Mouse (Mus musculus): ENCODE results near the gene Foxl1. TPM values are rescaled to one million over a fixed set of nuclear protein-coding genes. Genes with fewer than 3 reads are reported as not detected.

Gene Foxl1
- total and polyA plus RNA-seq, 3 experiments = 0.07 to 0.12 TPM; not detected in 1

GRCm38 (mm10) chr8:121083936-121084209 is 43.9 kb upstream of the Foxl1 start:
- Histone ChIP-seq H3K9ac (ENCODE audit: control insufficient read depth, low read depth, low read length, poor library complexity, severe bottlenecking) (no peak overlapping the region), H3K27ac (ENCODE audit: control insufficient read depth, low read depth, low read length) (no peak overlapping the region), H3K4me3 (ENCODE audit: control insufficient read depth in 1 of 2, insufficient read depth in 1 of 2, low read depth in 2 of 2, low read length in 2 of 2) (no peak overlapping the region), H3K27me3 (ENCODE audit: control insufficient read depth in 1 of 2, insufficient read depth in 2 of 2, low read length in 2 of 2) (no peaks in the 10 kb centered on the region), H3K79me2 (ENCODE audit: control insufficient read depth, insufficient read depth, low read length, poor library complexity) (no peaks in the 10 kb centered on the region), H3K36me3 (ENCODE audit: control insufficient read depth in 1 of 2, insufficient read depth in 2 of 2, low read length in 2 of 2) (no peaks in the 10 kb centered on the region), H3K9me3 (replicated peaks; ENCODE audit: insufficient read depth, low read length) (no peaks in the 10 kb centered on the region), H3K4me1 (ENCODE audit: control insufficient read depth in 1 of 2, insufficient read depth in 2 of 2, low read length in 2 of 2) (no peaks in the 10 kb centered on the region)
- no peak for DNase-seq (ENCODE audit: low read depth, low spot score)
- TF ChIP-seq ZNF384 (IDR thresholded peaks at IDR 0.05; ENCODE audit: low read depth, low read length) (no peak), ELF1 (IDR thresholded peaks at IDR 0.05; ENCODE audit: low read depth, low read length) (no peak), ZMIZ1 (IDR thresholded peaks at IDR 0.05; ENCODE audit: low read depth, low read length) (no peak), GABPA (IDR thresholded peaks at IDR 0.05; ENCODE audit: low read depth, low read length) (no peak), RCOR1 (IDR thresholded peaks at IDR 0.05; ENCODE audit: low read depth, low read length) (no peak), NRF1 (IDR thresholded peaks at IDR 0.05; ENCODE audit: insufficient read depth, low read depth, low read length, poor library complexity, severe bottlenecking) (no peak), RAD21 (IDR thresholded peaks at IDR 0.05; ENCODE audit: low read depth, low read length) (no peak), GATA1 (IDR thresholded peaks at IDR 0.05; ENCODE audit: low read depth, low read length) (no peak), EP300 (IDR thresholded peaks at IDR 0.05; ENCODE audit: low read depth in 1 of 2, low read length in 2 of 2) (no peak), CHD1 (IDR thresholded peaks at IDR 0.05; ENCODE audit: low read depth, low read length) (no peak), ETS1 (IDR thresholded peaks at IDR 0.05; ENCODE audit: low read depth, low read length) (no peak), NELFE (IDR thresholded peaks at IDR 0.05; ENCODE audit: low read depth, low read length) (no peak), CTCF (IDR thresholded peaks at IDR 0.05 in 2 of 3, conservative IDR thresholded peaks at IDR 0.05 in 1 of 3; ENCODE audit: control insufficient read depth in 1 of 3, insufficient read depth in 1 of 3, low read depth in 2 of 3, low read length in 3 of 3, poor library complexity in 1 of 3, severe bottlenecking in 1 of 3) (no peak), BHLHE40 (IDR thresholded peaks at IDR 0.05; ENCODE audit: borderline replicate concordance, low read depth, low read length) (no peak), POLR2AphosphoS5 (IDR thresholded peaks at IDR 0.05; ENCODE audit: borderline replicate concordance, low read depth, low read length) (no peak), TAL1 (IDR thresholded peaks at IDR 0.05; ENCODE audit: low read length) (no peak), MXI1 (IDR thresholded peaks at IDR 0.05; ENCODE audit: low read depth, low read length) (no peak), ZC3H11A (IDR thresholded peaks at IDR 0.05; ENCODE audit: low read depth, low read length) (no peak), MAZ (IDR thresholded peaks at IDR 0.05; ENCODE audit: low read depth, low read length) (no peak), MYC (IDR thresholded peaks at IDR 0.05; ENCODE audit: low read depth, low read length) (no peak)

- Histone ChIP-seq H3K36me3 (ENCODE audit: control insufficient read depth in 1 of 2, insufficient read depth in 2 of 2, low read length in 2 of 2) (no peaks in the 10 kb centered on the region), H3K4me3 (ENCODE audit: control insufficient read depth in 1 of 2, insufficient read depth in 1 of 2, low read depth in 2 of 2, low read length in 2 of 2) (no peak within 1 kb of the TSS), H3K27ac (ENCODE audit: control insufficient read depth, low read depth, low read length) (no peak within 1 kb of the TSS), H3K27me3 (ENCODE audit: control insufficient read depth in 1 of 2, insufficient read depth in 2 of 2, low read length in 2 of 2) (no peaks in the 10 kb centered on the region), H3K9ac (ENCODE audit: control insufficient read depth, low read depth, low read length, poor library complexity, severe bottlenecking) (no peak within 1 kb of the TSS), H3K79me2 (ENCODE audit: control insufficient read depth, insufficient read depth, low read length, poor library complexity) (no peaks in the 10 kb centered on the region), H3K9me3 (replicated peaks; ENCODE audit: insufficient read depth, low read length) (no peaks in the 10 kb centered on the region), H3K4me1 (ENCODE audit: control insufficient read depth in 1 of 2, insufficient read depth in 2 of 2, low read length in 2 of 2) (no peaks in the 10 kb centered on the region)
- no peak for TF ChIP-seq RCOR1 (IDR thresholded peaks at IDR 0.05; ENCODE audit: low read depth, low read length)
- no peak for TF ChIP-seq MAZ (IDR thresholded peaks at IDR 0.05; ENCODE audit: low read depth, low read length)
- no peak for TF ChIP-seq GATA1 (IDR thresholded peaks at IDR 0.05; ENCODE audit: low read depth, low read length)
- no peak for TF ChIP-seq NRF1 (IDR thresholded peaks at IDR 0.05; ENCODE audit: insufficient read depth, low read depth, low read length, poor library complexity, severe bottlenecking)
- TF ChIP-seq MAFK (IDR thresholded peaks at IDR 0.05; ENCODE audit: borderline replicate concordance, low read depth, low read length) = no peak
- TF ChIP-seq POLR2A (IDR thresholded peaks at IDR 0.05; ENCODE audit: control insufficient read depth in 1 of 2, insufficient read depth in 1 of 2, low read depth in 1 of 2, low read length in 2 of 2, poor library complexity in 1 of 2) = no peak
- no peak for TF ChIP-seq MYC (IDR thresholded peaks at IDR 0.05; ENCODE audit: low read depth, low read length)
- no peak for TF ChIP-seq E2F4 (IDR thresholded peaks at IDR 0.05; ENCODE audit: borderline replicate concordance, low read depth, low read length)
- DNase-seq (ENCODE audit: low read depth, low spot score) = no peak
These were observed 43.4 kb upstream of the Foxl1 start, which contains the start of gene Foxf1 for GRCm38 (mm10) chr8:121084210-121084951. Gene Foxf1 (plus strand): TSS chr8:121084386.

All from MEL (cell line).